Mouse (Mus musculus): Measurements from ENCODE around the gene Stil. TPM values are rescaled to one million over a fixed set of nuclear protein-coding genes. Genes with fewer than 3 reads are reported as not detected.

The Stil gene
- total RNA-seq, 2 experiments from 2014 or later, result 73.3 to 98.1 TPM

GRCm38 (mm10) chr4:115045621-115046020 lies 45.7 kb downstream of the Stil start:
- ATAC-seq (replicated peaks; ENCODE audit: low FRiP score, poor library complexity, severe bottlenecking), result no peak

DNA sequence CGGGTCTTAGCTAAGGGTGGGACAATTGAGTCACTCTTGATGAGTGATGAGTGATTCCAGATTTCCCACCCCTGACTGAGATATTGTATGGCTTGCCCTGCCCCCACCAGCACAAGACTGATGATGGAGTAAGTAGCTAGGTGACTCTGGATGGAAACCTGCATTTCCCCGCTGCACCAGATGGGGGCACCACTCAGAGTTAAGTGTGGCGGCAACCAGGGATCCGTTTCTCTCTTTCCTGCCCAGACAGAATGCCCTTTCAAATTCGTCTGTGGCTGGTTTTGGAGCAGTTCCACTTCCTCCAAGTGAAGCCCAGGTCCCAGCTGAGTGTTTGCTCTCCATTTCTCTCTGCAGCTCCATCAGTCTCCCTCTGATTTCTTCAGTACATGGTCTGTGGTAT lies 47.8 kb downstream of the Stil start:
- peak; percentile 86 for ATAC-seq (replicated peaks; ENCODE audit: low FRiP score, poor library complexity, severe bottlenecking)

DNA sequence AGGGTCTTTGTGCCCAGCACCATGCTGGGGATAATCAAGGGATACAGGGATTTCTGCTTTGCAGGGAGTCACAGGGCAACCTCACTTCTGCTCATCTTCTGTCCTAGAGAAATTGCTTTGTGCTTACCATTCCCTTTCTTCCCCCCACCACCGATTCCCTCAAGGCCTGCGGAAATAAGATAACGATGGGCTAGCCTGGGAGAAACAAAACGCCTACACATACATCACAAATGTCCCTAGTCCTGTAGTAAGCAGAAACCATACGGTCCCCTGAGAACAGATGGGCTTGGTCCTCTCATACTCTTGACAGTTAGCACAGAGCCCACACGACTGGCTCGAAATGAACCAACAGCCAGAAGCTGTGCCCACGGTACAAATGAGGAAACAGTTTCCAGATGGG lies 48.2 kb downstream of the Stil start:
- peak; percentile 78 for ATAC-seq (replicated peaks; ENCODE audit: low FRiP score, poor library complexity, severe bottlenecking)

- no peak for ATAC-seq (replicated peaks; ENCODE audit: low FRiP score, poor library complexity, severe bottlenecking)
These were observed 51.3 kb downstream of the Stil start for GRCm38 (mm10) chr4:115051245-115051644.

DNA sequence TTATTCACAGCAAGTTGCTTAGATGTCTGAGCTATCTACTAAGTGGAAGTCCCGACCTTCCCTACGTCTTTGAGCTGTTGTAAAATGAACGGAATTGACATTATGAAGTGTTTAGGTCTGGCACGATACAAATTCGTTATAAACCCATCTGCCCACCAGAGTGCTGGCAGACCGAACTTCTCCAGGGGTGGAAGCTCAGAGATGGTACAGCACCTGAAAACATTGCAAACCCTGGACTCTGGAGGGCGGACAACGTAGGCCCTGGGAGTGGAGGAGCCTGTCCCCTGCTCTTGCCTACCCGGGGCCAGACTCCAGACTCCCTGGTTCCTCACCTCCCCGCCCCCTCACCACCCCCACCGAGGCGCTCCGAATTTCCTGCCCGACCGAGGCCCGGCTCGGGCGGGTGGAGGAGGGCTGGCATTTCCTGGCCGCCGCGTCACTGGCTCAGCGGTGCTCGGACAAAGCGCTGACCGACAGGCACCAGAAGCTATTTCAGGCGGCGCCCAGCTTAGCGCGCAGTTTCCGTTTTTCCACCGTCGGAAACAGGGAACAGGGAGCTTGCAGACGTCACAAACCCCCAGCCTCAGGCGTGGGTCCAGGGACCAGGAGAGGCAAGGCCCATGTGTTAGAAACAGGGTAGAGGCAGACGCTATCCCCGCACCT lies 52.5 kb downstream of the Stil start:
- ATAC-seq (replicated peaks; ENCODE audit: low FRiP score, poor library complexity, severe bottlenecking), result peak; percentile 31; the same call in 1 of the 2 replicates

GRCm38 (mm10) chr4:115055044-115055443 lies 55.1 kb downstream of the Stil start:
- ATAC-seq (replicated peaks; ENCODE audit: low FRiP score, poor library complexity, severe bottlenecking), result no peak

DNA sequence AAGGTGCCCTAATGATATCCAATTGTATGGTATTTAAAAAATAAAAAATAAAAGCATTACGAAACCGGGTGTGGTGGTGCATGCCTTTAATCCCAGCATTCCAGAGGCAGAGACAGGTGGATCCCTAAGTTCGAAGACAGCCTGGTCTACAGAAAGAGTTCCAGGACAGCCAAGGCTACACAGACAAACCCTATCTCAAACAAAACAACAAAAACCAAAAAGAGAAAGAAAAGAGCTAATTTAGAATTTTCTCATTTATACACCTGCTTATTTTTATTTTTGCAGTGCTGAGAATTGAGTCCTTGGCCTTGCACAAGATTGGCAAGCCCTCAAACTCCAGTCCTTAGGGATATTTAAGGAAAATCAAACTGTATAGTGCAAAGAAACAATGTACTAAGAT lies 55.7 kb downstream of the Stil start:
- ATAC-seq (replicated peaks; ENCODE audit: low FRiP score, poor library complexity, severe bottlenecking), result no peak

GRCm38 (mm10) chr4:115056371-115056920 lies 56.5 kb downstream of the Stil start, which contains the start of gene Tal1:
TSS of gene Tal1 (plus strand) at chr4:115056426.
- peak; percentile 52 for ATAC-seq (replicated peaks; ENCODE audit: low FRiP score, poor library complexity, severe bottlenecking)

DNA sequence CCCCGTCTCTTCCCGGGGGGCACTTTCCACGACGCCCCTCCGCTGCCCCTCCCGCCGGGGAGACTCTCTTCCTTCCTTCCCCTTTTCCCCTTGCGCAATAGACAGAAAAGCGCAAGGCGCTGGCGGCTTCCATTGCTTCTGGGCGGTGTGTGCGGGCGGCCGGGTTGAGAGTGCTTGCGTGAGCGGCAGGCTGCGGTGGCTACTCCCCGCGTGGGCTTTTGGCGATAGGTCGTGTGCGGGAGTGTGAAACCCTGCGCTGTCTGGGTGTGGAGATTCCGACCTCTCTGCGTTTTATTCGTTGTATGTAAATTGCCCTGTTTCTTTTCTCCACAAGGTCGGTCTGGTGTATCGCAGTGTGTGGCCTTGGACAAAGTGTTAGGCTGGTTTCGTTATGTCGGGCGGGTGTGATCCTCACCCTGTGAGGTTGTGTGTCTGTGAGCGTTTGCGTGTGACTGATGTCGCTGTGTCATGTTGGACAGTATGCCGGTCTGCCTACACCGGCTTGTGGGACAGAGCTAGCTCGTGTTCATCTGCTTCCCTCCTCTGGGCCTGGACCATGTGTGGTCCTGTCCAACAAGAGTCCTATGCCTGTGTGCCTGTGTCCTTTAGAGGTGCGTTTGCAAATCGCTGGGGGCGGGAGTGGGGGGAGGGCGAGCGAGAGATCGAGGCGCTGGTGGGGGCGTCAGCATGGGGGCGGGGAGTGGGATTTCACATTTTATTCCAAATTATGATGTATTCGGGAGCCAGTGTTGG lies 57.1 kb downstream of the Stil start:
- peak; percentile 31 for ATAC-seq (replicated peaks; ENCODE audit: low FRiP score, poor library complexity, severe bottlenecking)

GRCm38 (mm10) chr4:115057674-115058316 lies 57.8 kb downstream of the Stil start:
- ATAC-seq (replicated peaks; ENCODE audit: low FRiP score, poor library complexity, severe bottlenecking), result no peak

GRCm38 (mm10) chr4:115058317-115058761 lies 58.4 kb downstream of the Stil start:
- ATAC-seq (replicated peaks; ENCODE audit: low FRiP score, poor library complexity, severe bottlenecking), result no peak

DNA sequence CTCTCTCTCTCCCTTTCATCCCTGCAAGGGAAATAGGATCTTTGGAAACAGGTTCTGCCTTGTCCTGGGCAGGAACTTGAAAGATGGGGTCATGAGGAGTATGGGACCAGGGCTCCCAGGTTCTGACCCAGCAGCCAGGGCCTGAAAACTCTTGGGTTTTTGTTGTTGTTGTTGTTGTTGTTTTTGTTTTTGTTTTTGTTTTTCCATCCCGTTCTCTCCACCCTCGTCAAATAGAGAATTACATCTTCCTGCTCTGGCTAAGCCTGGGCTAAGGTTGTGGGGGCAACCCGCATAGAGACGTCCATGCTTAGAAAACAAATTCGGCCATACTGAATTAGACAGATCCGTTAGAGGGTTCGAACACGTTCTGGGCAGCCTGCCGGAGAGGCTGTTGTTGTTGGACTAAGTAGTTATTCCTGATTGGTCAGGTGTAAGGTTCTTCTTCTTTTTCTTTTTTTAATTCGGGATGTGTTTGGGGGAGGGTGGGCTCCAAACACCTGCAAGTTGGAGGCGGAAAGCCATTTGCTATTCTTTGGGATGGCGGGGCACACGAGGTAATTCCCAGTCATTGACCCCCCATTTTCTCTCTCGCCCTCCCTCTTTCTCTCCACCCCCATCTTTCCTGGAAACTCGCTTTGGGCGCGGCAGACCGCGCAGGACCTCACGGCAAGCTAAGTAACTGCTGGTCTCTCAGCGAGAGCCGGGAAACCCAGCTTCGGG lies 59.1 kb downstream of the Stil start:
- peak; percentile 39 for ATAC-seq (replicated peaks; ENCODE audit: low FRiP score, poor library complexity, severe bottlenecking)

DNA sequence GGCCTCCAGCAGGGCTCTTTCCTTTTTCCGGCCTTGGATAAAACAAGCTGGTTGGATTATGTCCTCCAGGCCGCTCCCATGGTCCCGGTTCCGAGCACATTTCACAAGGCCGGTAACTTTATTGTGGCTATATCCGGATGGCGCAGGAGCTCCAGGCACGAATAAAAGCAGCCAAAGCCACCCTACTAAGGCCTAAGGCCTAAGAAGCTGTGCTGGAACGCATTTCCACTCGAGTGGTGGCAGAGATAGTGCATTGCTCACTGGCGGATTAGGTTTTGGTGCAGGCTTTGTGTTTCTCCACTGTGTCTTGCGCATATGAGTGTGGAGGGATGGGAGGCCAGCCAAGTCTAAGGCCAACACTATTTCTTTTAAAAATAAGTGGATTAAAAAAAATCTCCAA lies 59.9 kb downstream of the Stil start:
- ATAC-seq (replicated peaks; ENCODE audit: low FRiP score, poor library complexity, severe bottlenecking), result no peak

GRCm38 (mm10) chr4:115060753-115061152 lies 60.8 kb downstream of the Stil start:
- ATAC-seq (replicated peaks; ENCODE audit: low FRiP score, poor library complexity, severe bottlenecking), result no peak

- ATAC-seq (replicated peaks; ENCODE audit: low FRiP score, poor library complexity, severe bottlenecking), result no peak
These were observed 62.5 kb downstream of the Stil start for GRCm38 (mm10) chr4:115062540-115062874.

DNA sequence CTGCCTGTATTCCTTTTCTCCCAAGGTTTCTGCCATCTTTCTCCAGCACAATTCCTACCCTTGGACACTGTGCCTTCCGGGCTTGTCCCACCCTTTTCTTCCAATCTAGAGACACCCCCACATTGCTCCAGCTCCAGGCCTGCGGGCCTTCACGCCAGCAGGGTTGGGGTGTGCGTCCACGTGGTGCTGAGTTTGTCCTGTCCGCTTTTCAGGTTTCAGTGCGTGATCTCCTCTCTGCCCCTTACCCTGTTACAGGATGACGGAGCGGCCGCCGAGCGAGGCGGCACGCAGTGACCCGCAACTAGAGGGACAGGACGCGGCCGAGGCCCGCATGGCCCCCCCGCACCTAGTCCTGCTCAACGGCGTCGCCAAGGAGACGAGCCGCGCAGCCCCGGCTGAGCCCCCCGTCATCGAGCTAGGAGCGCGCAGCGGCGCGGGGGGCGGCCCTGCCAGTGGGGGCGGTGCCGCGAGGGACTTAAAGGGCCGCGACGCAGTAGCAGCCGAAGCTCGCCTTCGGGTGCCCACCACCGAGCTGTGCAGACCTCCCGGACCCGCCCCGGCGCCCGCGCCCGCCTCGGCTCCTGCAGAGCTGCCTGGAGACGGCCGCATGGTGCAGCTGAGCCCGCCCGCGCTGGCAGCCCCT lies 63.0 kb downstream of the Stil start:
- no peak for ATAC-seq (replicated peaks; ENCODE audit: low FRiP score, poor library complexity, severe bottlenecking)

DNA sequence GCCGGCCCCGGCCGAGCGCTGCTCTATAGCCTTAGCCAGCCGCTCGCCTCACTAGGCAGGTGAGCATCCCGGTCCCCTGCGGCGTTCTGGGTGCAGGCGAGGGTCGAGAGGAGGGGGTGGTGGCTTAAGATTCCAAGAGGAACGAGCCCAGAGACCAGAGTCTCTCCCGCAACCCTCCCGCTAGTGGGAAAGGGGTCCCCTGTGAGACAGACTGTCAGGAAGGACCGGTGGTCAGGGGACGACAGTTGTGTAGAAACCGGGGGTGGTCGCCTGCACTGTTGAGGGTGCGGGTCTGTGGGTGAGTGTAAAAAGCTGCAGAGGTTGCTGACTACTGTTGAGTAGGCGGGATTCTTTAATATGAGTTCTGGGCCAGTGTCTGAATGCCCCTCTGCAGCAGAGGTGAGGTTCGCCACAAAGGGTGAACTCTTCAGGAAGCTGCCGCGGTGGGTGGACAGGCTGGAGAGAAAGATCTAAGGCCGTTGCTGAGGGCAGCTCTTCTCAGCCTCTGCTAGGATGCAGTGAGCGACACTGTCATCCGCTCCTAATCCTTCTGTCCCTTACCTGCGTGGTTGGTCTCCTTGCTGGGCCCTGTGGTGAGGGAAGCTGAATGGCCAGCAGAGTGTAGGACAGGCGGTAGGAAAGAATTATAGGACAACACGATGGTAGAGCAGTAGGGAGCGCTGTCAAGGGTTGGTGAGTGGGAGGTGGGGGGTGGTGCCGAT lies 63.7 kb downstream of the Stil start:
- no peak for ATAC-seq (replicated peaks; ENCODE audit: low FRiP score, poor library complexity, severe bottlenecking)

GRCm38 (mm10) chr4:115071668-115072067 lies 71.7 kb downstream of the Stil start:
- ATAC-seq (replicated peaks; ENCODE audit: low FRiP score, poor library complexity, severe bottlenecking), result no peak

- ATAC-seq (replicated peaks; ENCODE audit: low FRiP score, poor library complexity, severe bottlenecking), result no peak
These were observed 74.8 kb downstream of the Stil start for GRCm38 (mm10) chr4:115074789-115075188.

All from erythroid progenitor cell, adult 5-6 weeks (primary cell).